Mouse (Mus musculus) adrenal gland, postnatal 25 days (tissue): ENCODE measurements at regions not wholly inside any gene's neighbourhood (a gene's known extent, or its start where the extent isn't known, plus 50 kb on each side); places are given as distances from the start of the nearest gene placed in this dataset.
A peak's percentile ranks its signal among the peaks of the same experiment; 100 is the strongest.

ENCODE experiments used
- DNase-seq: peaks from one replicate; pipeline ENCODE4 v3.0.0; 2021; ENCODE audit warnings: mixed read lengths

GRCm38 (mm10) chr3:63036691-63037090 is 204.6 kb upstream of the Mme start:
- no peak for DNase-seq

- no peak for DNase-seq
These were observed 170.6 kb upstream of the Mme start for GRCm38 (mm10) chr3:63070786-63071185.

- no peak for DNase-seq
These were observed 168.3 kb upstream of the Mme start for GRCm38 (mm10) chr3:63073051-63073450.

GRCm38 (mm10) chr3:63078181-63078580 is 163.2 kb upstream of the Mme start:
- DNase-seq, result no peak

- no peak for DNase-seq
These were observed 159.2 kb upstream of the Mme start for GRCm38 (mm10) chr3:63082161-63082560.

- DNase-seq, result no peak
These were observed 155.9 kb upstream of the Mme start for GRCm38 (mm10) chr3:63085426-63085825.

- DNase-seq, result peak; percentile 76
These were observed 148.4 kb upstream of the Mme start for GRCm38 (mm10) chr3:63092901-63093300.

GRCm38 (mm10) chr3:63115216-63115615 is 126.1 kb upstream of the Mme start:
- DNase-seq, result no peak

- DNase-seq, result no peak
These were observed 109.5 kb upstream of the Mme start for GRCm38 (mm10) chr3:63131883-63132282.

GRCm38 (mm10) chr3:63137391-63138147 is 103.8 kb upstream of the Mme start:
- DNase-seq, result no peak

GRCm38 (mm10) chr3:63146237-63146636 is 95.1 kb upstream of the Mme start:
- no peak for DNase-seq

- DNase-seq, result no peak
These were observed 58.7 kb upstream of the Mme start for GRCm38 (mm10) chr3:63182411-63183166.

GRCm38 (mm10) chr3:63187836-63188440 is 53.4 kb upstream of the Mme start:
- DNase-seq, result no peak
